In genomic region chr11:116651339-116651738, GRCm38 (mm10) we compare ENCODE assay signal across 1 mouse cellular context.
TF ChIP-seq lines count a peak whose summit lies in the region.

No protein-coding gene starts in this region.

TF ChIP-seq in MEL, 35 proteins besides CTCF, POLR2A, EP300 and RAD21 (continued from another document):
- TF ChIP-seq ZKSCAN1 (IDR thresholded peaks at IDR 0.05; ENCODE audit: low read depth, low read length): no peak
